Mouse (Mus musculus) embryo, embryonic 11.5 days (tissue): ENCODE measurements around the gene C530008M17Rik.

Experiments
- DNase-seq: peaks from one replicate; pipeline ENCODE4 v3.0.0-alpha.2; 2012; ENCODE audit warnings: low read depth, low spot score

Gene C530008M17Rik

DNA sequence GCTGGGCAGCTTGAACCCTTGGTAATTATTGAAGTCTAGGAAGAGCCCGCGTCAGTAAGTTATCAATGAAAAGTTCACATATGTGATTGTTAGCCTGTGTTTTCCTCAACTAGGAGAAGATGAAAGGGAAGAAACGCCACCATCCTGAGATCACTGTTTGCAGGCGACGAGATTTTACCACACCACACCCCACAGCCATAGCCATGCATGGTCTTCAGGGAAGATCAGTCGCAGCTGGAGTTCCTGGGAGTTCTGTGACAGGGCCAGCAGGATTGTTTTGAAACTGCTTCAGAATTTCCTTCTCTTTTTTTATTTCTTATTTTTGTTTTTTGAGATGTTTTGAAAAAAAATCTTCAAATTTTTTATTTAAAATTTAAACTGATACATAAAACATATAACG is 8.6 kb downstream of the C530008M17Rik start:
- no peak for DNase-seq

DNA sequence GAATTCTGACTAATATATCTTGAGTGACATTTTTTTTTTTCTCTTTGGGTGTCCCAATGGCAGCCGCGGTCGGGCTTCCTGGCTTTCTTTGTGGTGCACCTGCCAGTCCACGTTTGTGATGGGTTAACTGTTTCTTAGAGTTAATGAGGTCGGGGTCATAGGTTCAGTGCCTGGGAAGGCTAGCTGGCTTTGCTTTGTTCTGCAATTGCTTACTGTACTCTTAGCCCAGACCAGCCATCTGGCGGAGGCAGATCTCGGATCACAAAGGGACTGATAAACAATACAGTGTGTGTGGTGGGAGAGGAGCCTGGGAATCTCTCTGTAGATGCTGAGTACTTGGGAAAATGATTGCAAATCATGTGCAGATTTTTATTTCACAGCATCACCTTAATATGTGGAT is 9.1 kb downstream of the C530008M17Rik start:
- peak; percentile 50 for DNase-seq

DNA sequence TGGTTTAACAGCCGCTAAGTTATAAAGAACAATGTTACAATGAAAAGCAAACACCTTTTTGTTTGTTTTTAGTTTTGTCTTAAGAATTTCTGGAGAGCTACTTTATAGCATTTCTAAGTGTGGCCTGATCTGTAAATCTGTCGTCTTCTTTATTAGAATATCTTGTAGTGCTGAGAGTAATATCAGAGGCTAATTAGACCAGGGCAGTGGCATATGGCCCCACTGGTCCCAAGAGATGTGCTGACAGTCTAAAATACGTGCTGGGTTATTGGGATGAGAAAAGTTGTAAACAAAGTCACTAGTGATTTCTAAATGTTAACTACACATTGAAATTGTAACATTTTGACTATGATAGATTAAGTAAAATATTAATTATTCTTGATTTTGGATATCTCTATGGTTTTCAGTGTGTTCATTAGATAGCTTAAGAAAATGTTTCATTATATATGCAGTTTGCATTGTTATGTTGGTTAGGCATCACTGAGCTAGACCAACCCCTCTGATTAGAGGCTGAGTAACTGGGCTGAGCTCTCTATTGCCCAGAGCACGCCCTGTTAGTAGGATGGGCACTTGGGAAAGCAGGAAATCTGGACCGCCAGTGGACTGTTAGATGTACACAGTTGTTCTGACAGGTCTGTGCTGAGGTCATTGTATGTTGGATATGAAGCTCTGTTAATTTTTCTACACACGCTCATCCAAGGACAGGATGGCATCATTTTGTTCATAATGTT is 9.9 kb downstream of the C530008M17Rik start:
- no peak for DNase-seq

DNA sequence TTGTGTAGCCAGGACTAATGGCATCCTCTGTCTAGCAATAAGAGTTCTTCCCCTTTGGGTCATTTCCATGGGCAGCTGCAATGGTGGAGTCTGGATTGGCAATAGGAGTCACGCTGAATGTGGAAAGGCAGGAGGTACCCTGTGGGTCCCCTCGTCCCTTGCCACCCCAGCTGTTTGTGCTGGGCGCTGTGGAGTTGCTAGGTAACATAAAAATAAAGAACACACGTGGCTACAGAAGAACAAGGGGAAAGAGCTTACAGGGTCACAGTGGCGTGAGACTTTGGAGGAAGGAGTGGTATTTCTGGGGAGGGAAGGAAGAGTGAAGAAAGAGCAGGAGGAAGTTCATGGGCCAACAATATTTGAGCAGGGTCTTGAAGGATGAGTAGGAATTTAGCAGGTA is 11.8 kb downstream of the C530008M17Rik start:
- DNase-seq = no peak

DNA sequence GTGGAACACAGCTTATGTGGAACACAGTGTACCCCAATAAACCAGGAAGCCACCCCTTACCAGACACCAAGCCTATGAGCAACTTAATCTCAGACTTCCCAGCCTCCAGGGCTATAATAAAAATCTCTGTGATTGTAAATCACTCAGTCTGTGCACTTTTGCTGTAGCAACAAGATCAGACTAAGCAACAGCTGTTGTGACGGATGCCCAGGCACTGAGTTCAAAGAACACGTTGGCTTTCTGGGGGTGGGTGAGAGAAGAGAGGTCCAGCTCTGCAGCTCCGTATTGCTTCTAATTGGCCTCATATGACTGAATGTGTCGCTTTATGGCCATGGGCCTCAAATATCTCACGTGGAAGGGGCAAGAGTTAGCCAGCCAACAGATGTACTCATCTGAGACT is 12.2 kb downstream of the C530008M17Rik start:
- DNase-seq = no peak

DNA sequence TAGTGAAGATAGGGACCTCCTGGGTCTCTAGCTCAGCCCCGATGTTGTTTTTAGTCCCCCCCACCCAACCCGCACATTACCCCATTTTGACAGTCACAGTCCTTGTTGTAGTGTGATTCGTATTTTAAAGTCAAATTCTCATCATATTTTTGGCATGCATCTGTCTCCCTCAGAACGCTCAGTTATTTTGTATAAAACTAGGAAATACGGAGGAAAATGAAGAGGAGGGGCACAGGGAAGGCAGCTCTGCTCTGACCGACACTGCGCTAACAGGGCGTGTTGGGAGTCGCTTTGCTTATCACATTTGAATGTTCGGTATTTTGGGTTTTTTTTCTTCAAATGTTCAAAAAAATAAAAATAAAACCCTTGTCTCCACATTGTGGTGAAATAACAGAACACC is 13.9 kb downstream of the C530008M17Rik start:
- DNase-seq = no peak

DNA sequence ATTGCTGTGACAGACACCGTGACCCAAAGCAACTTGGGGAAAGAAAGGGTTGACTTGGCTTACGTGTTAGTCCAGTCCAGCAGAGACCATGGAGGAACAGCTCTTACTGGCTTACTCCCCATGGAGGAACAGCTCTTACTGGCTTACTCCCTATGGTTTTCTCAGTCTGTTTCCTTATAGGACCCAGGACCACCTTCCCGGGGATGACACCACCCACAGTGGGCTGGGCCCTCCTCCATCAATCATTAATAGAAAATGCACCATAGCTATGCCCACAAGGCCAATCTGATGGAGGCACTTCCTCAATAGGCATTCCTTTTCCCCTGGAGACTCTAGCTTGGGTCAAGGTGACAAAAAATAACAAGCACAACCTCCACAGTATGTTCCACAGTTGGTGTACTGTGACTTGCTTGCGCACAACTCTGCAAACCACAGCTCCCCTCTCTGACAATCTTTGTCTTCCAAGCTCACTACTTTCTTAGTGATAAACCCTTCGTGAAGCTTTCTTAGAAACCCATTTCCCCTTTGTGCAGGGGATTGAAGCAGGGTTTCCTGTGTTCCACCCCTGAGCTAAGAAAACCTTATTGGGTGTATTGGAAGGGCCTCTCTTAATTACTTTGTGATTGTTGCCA is 17.8 kb downstream of the C530008M17Rik start:
- DNase-seq = no peak

DNA sequence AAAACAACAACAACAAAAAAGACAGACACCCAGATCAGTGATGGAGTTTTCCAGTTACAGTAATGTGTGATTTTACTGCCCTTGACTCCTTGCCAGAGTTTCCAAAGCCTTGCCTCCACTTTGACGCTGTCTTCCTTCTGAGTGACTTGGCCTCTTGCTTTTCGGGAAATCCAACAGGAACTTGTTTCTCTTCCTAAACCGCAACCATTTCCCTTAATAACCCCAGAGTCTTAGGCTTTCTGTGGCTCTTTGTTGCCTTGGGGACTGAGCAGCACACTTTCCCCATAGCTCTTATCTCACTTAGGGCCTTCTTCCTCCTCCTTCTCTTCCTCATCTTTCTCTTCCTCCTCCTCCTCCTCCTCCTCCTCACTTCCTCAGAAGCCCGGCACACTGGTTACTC is 19.1 kb downstream of the C530008M17Rik start:
- DNase-seq = no peak

DNA sequence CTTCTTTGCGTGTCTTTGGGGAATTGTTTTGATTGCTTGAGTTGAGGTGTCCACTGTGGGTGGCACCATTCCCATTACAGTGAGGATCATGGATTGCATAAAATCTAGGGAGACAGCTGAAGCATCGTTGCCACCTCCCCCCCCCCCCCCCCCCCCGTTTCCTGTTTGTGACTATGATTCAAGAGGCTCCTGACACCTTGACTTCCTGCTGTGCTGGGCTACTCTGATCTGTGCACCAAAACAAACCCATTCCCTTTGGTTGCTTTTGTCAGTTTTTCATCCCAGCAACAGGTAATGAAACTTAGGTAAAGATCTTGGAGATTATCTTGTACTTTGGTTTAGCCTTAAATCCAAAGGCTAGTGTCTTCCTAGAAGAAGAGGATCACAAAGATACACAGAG is 24.6 kb downstream of the C530008M17Rik start:
- no peak for DNase-seq

DNA sequence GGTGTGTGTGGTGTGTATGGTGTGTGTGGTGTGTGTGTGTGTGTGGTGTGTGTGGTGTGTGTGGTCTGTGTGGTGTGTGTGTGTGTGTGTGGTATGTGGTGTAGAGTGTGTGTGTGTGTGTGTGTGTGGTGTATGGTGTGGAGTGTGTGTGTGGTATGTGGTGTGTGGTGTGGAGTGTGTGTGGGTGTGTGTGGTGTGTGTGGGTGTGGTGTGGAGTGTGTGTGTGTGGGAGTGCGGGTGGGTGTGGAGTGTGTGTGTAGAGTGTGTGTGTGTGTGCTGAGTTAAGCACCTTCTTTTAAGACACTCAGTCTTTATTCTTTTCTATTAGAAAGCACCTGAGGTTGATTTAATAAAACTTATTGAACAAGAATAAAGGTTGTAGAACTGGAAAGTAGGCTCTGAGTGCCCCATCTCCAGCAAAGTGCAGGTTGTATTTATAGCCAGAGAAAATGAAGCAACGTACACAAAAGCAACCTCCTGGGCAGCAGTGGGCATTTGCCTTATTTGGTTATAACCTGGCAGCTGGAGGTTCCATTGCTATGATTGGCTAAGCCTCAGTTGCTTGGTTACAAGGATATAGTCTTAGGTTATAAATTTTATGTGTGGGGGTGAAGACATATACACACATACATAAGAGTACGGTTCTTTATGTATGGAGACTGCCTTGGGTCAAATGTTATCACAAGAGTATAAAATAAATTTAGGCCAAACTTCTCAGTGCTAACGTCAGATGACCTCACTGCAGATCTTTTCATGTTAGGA is 25.8 kb downstream of the C530008M17Rik start:
- no peak for DNase-seq

DNA sequence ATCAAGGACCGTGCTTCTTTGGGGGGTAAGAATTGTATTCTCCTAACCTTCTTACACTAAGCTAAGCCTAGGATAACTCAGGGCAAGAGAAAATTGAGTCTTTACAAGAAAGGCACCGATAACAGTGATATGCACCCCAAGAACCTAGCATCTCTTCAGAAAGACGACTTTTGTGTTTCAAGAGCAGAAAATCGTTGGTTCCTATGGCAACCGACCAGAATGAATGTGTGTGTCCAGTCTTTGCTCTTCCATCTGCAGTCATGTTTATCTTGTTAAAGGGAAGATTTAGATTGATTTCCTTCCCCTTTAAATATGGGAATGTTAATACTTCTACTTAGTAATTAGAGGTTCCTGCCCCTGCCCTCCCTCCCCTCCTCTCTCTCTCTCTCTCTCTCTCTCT is 27.1 kb downstream of the C530008M17Rik start:
- no peak for DNase-seq

DNA sequence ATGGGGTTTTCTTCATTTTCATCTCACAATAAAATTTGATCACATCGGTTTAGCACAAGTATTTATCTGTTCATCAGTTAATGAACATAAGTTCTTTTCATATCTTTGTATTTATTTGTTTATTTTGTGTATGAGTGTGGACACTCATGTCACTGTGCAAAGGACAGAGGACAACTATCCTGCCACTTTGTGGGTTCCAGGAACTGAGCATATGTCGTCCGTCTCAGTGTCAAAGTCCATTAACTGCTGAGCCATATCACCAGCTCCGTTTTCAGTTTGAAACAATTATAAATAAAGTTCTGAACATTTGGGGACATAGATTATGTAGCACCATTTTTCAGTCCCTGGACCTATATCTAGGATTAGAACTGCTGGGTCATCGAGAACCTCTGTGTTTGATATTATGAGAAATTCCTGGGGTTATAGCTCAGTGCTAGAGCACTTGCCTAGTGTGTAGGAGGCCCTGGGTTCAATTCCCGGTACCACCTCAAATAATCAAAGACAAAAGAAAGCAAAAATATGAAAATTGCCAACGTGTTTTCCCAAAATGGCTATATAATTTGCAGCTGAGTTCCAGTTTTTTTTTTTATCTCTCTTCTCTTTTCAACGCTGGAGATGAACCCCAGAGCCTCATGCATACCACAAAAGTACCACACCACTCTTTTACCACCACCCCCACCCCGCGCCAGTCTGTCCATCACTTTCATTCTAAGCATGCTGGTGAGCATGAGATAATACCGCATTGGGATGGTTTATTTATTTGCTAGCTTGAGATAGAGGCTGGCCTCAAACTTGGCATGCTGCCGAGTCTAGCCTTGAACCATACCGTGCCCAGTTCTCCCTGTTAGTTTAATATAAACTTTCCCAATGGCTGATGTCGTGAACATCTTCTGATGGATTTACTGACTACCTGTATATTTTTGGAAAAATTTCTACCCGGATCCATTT is 28.6 kb downstream of the C530008M17Rik start:
- no peak for DNase-seq

DNA sequence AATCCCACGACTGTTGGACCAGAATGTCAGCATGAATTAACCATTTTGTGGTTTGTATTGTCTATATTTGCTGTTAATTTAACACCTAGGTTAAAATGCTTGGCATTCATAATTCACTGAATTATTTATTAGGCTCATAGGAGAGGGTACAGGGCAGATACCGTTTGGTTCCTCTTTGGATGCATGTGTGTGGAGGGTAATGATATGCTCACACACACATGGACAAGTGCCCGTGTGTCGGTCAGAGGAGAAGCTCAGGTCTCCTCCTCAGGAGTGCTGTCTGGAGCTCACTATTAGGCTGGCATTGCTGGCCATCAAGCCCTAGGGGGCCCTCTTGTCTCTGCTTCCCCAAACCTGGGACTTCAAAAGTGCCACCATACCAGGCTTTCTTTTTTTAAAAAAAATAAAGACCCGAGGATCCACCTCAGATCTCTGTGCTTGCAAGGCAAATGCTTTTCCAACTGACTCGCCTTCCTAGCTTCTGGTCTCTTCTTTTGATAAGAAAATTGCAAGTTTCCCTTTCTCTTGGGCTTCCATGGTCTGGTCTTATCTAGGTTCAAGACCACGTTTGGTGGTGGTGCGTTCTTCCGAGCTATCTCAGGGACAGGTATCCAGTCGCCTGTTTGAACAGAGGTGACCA is 31.8 kb downstream of the C530008M17Rik start:
- DNase-seq = no peak

DNA sequence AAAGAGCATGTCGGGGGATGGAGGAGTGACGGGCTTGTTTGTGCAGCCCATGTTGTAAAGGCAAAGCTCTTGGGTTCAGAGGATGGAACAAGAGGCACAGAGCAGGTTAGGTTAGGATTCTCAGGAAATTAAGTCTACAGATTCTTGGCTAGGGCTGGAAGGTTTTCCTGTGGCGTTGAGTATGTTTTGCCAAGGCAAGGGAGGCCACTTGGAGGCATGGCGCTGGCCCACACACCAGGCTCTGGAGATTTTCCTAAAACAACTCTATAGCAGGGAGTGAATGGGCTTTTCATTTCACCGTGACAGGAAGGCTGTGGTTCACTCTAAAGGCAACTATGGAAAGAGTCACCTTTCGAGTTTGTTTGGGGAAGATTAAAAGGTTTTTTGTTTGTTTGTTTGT is 32.3 kb downstream of the C530008M17Rik start:
- DNase-seq = no peak

DNA sequence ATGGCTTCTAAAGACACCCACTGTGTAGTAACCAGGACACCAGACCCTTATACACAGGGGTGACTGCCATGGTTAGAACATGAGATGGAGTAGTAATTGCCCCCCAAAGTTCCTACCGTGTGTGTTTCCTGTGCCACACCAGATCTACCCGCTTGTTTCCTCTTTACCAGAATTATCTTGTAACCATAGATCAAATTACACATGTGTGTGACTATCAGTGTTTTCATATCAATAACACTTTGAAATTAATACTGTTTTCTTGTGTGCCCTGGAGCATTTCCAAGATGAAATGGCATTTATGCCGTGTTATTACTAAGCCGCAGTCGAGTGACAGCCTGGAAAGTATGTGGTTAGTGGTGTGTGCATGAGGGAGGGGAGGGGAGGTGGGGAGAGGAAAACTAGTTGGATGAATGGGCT is 33.9 kb downstream of the C530008M17Rik start:
- no peak for DNase-seq

DNA sequence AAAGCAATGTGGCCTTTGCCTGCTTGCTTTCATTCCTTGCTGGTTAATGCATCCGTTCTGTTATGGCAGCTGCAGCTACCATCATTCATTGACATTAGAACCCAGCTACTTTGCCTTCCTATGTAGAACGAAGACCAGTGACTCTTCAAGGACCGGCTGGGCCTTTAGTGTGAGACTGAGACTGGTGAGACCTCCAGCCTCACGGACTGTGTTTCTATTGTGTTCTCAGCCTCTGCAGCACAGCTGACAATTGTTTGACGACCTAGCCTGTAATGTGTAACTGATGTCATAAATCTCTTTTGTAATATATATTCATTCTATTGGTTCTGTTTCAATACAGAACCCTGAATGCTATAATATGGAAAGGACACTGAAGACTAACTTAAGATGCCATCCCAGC is 34.9 kb downstream of the C530008M17Rik start:
- no peak for DNase-seq

DNA sequence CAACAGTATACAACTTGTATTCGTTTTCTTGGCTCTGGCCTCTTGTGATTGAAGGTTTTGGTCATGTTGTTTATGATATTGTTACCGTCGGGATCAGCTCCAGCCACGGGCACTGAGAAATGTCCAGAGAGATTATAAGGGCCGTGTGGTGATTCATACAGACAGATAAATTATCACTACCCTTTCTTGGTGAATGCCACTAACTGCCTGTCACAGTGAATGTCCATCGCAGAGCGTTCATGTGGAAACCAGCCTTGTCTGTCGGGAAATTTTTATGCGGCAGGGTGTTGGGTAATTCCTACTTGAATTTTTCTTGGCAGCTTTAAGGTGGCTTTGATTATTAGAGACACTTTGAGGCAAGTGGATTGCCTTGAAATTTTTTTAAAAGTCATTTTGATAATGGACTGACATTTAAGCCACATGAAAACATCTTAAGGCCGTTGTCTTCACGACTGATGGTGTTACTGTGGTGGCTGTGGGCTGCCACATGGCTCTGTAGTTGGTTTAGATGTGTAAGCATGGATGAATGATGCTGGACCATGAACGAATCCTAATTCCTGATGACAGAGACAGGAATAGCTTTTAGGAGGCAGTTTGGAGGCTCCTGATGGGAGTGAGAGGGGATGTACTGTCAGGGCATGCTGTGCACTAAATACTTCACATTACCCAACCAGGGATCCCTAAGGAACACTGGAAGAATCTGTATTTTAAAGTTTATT is 35.6 kb downstream of the C530008M17Rik start:
- no peak for DNase-seq

DNA sequence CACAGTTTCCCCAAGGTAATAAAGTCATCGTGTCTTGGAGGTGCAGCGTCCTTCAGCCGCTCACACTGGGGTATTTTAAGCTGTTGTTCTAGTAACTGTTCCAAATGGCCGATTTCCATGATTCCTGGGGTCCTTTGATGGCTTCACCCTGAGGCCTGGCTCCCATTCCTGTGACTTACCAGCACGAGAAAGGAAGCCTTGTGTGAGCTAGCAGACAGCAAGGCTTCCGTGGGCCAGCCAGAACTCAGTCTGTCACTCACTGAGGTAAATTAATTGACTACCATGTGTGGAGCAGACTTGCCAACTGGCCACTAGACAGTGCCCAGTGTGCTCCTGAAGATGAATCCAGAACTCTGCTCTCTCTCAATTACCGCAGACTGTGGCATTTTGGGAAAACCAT is 41.2 kb downstream of the C530008M17Rik start:
- DNase-seq = no peak

DNA sequence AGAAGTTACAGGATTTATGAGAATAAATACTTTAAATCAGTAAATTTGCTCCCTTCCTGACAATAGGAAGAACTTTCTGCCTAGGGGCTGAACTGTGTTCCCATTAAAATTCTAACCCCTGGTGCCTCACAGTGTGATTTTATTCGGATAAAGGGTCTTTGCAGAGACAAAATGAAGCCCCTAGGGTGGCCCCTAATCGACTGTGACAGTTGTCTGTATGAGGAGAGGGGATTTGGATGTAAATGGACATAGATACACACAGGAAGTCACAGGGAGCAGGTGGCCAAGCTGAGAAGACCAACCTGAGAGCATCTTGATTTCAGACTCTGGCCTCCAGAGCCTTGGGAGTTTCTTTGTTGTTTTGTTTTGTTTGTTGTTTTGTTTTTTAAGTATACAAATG is 41.9 kb downstream of the C530008M17Rik start:
- DNase-seq = no peak

DNA sequence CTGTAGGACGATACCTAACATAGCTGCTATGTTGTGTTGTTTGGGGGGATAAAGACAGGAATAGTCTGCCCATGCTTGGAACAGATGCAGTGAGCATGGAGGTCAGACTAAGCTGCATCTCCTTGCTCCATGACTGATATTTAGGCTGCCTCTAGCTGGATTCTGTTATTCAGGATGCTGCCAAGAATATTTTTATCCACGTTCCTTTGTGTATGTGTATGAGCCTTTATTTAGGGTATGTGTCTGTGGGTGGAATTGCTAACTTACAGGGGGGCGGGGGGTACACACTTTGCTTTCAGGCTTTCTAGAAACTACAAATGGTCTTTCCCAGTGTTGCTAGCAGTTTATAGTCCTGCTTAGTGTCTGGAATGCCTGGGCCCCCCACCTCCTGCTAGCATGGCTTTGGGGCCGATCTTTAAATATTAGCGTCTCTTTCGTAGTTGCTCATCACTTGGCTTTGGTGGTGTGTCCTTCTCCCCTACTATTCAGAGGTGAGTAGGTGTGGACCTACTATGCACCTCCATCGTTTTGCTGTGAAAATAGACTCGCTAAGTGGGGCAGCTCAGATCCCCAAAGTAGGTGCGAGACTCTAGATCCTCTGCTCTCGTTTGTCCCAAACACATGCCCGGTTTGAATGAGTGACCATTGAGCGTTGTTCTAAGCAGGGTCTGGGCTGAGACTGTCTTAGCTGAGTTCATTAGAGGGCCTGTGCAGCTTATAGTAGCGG is 45.0 kb downstream of the C530008M17Rik start:
- no peak for DNase-seq
